Mouse (Mus musculus): Measurements from ENCODE around the gene Minpp1. TPM values are rescaled to one million over a fixed set of nuclear protein-coding genes. Genes with fewer than 3 reads are reported as not detected.
"Not testable (repeated sequence)": the region's sequence is repeated elsewhere in the genome, so short reads cannot be mapped to it uniquely, and the experiment has no call there.

Minpp1 gene
- polyA plus RNA-seq, 1 experiment from 2014 or later: 74.4 TPM

GRCm38 (mm10) chr19:32486106-32486724 is 646 bp downstream of the Minpp1 start:
- H3K36me3 ChIP-seq (ENCODE audit: insufficient read depth, low read length); H3K9me3 ChIP-seq (ENCODE audit: low read length); H3K27me3 ChIP-seq (ENCODE audit: insufficient read depth, low read length): not testable (repeated sequence)
- Histone ChIP-seq H3K4me3 (ENCODE audit: low read length) (peak overlapping the region; percentile 83), H3K4me1 (ENCODE audit: insufficient read depth, low read length) (peaks cover 24% of the 10 kb centered on the region), H3K9ac (replicated peaks; ENCODE audit: low read length) (peak overlapping the region; percentile 78), H3K4me2 (replicated peaks; ENCODE audit: low read depth, low read length) (peak overlapping the region; percentile 64), H3K27ac (ENCODE audit: low read length) (peak overlapping the region; percentile 88)
- ATAC-seq (ENCODE audit: low FRiP score, low TSS enrichment): peak; percentile 92
- WGBS: under 1% methylated on average over 38 of the region's 47 CpGs

- peak overlapping the region; percentile 64 for H3K4me2 ChIP-seq (replicated peaks; ENCODE audit: low read depth, low read length)
- H3K9me3 ChIP-seq (ENCODE audit: low read length): no peaks in the 10 kb centered on the region
- no peaks in the 10 kb centered on the region for H3K27me3 ChIP-seq (ENCODE audit: insufficient read depth, low read length)
- WGBS: 83% methylated on average over 8 of the region's 8 CpGs
- H3K36me3 ChIP-seq (ENCODE audit: insufficient read depth, low read length): peaks cover 5% of the 10 kb centered on the region; the same call in 1 of the 2 replicates
- peak overlapping the region; percentile 83; the same call in 1 of the 2 replicates for H3K4me3 ChIP-seq (ENCODE audit: low read length)
- peak overlapping the region; percentile 31; the same call in 1 of the 2 replicates for H3K9ac ChIP-seq (replicated peaks; ENCODE audit: low read length)
- no peak for ATAC-seq (ENCODE audit: low FRiP score, low TSS enrichment)
- peaks cover 24% of the 10 kb centered on the region for H3K4me1 ChIP-seq (ENCODE audit: insufficient read depth, low read length)
- no peak overlapping the region for H3K27ac ChIP-seq (ENCODE audit: low read length)
Observed at GRCm38 (mm10) chr19:32487595-32488255, 2.2 kb downstream of the Minpp1 start.

GRCm38 (mm10) chr19:32489166-32489895 is 3.8 kb downstream of the Minpp1 start:
- H3K27ac ChIP-seq (ENCODE audit: low read length): no peak overlapping the region
- H3K9me3 ChIP-seq (ENCODE audit: low read length): no peaks in the 10 kb centered on the region
- H3K36me3 ChIP-seq (ENCODE audit: insufficient read depth, low read length): peaks cover 9% of the 10 kb centered on the region
- ATAC-seq (ENCODE audit: low FRiP score, low TSS enrichment): no peak
- H3K4me2 ChIP-seq (replicated peaks; ENCODE audit: low read depth, low read length): no peak overlapping the region
- peaks cover 24% of the 10 kb centered on the region for H3K4me1 ChIP-seq (ENCODE audit: insufficient read depth, low read length)
- H3K27me3 ChIP-seq (ENCODE audit: insufficient read depth, low read length): no peaks in the 10 kb centered on the region
- WGBS: 93% methylated on average over 12 of the region's 12 CpGs
- H3K9ac ChIP-seq (replicated peaks; ENCODE audit: low read length): no peak overlapping the region
- H3K4me3 ChIP-seq (ENCODE audit: low read length): no peak overlapping the region

GRCm38 (mm10) chr19:32490976-32491375 is 5.4 kb downstream of the Minpp1 start:
- H3K4me1 ChIP-seq (ENCODE audit: insufficient read depth, low read length): peaks cover 21% of the 10 kb centered on the region
- H3K9ac ChIP-seq (replicated peaks; ENCODE audit: low read length): no peak overlapping the region
- no peak overlapping the region for H3K27ac ChIP-seq (ENCODE audit: low read length)
- 87% methylated on average over 2 of the region's 2 CpGs for WGBS
- no peaks in the 10 kb centered on the region for H3K27me3 ChIP-seq (ENCODE audit: insufficient read depth, low read length)
- no peak overlapping the region for H3K4me2 ChIP-seq (replicated peaks; ENCODE audit: low read depth, low read length)
- no peak for ATAC-seq (ENCODE audit: low FRiP score, low TSS enrichment)
- H3K9me3 ChIP-seq (ENCODE audit: low read length): no peaks in the 10 kb centered on the region
- peaks cover 19% of the 10 kb centered on the region for H3K36me3 ChIP-seq (ENCODE audit: insufficient read depth, low read length)
- no peak overlapping the region for H3K4me3 ChIP-seq (ENCODE audit: low read length)

- no peak overlapping the region for H3K4me2 ChIP-seq (replicated peaks; ENCODE audit: low read depth, low read length)
- 94% methylated on average over 3 of the region's 3 CpGs for WGBS
- H3K36me3 ChIP-seq (ENCODE audit: insufficient read depth, low read length): peaks cover 19% of the 10 kb centered on the region
- no peak overlapping the region for H3K9ac ChIP-seq (replicated peaks; ENCODE audit: low read length)
- peaks cover 13% of the 10 kb centered on the region for H3K4me1 ChIP-seq (ENCODE audit: insufficient read depth, low read length)
- ATAC-seq (ENCODE audit: low FRiP score, low TSS enrichment): no peak
- H3K27me3 ChIP-seq (ENCODE audit: insufficient read depth, low read length): no peaks in the 10 kb centered on the region
- no peak overlapping the region for H3K27ac ChIP-seq (ENCODE audit: low read length)
- no peaks in the 10 kb centered on the region for H3K9me3 ChIP-seq (ENCODE audit: low read length)
- no peak overlapping the region for H3K4me3 ChIP-seq (ENCODE audit: low read length)
Observed at GRCm38 (mm10) chr19:32492339-32492738, 6.8 kb downstream of the Minpp1 start.

GRCm38 (mm10) chr19:32492981-32493380 is 7.4 kb downstream of the Minpp1 start:
- ATAC-seq (ENCODE audit: low FRiP score, low TSS enrichment): no peak
- H3K4me2 ChIP-seq (replicated peaks; ENCODE audit: low read depth, low read length): no peak overlapping the region
- WGBS: 91% methylated on average over 5 of the region's 5 CpGs
- no peaks in the 10 kb centered on the region for H3K9me3 ChIP-seq (ENCODE audit: low read length)
- no peaks in the 10 kb centered on the region for H3K27me3 ChIP-seq (ENCODE audit: insufficient read depth, low read length)
- peaks cover 7% of the 10 kb centered on the region; the same call in 1 of the 2 replicates for H3K4me1 ChIP-seq (ENCODE audit: insufficient read depth, low read length)
- no peak overlapping the region for H3K27ac ChIP-seq (ENCODE audit: low read length)
- H3K4me3 ChIP-seq (ENCODE audit: low read length): no peak overlapping the region
- peaks cover 19% of the 10 kb centered on the region for H3K36me3 ChIP-seq (ENCODE audit: insufficient read depth, low read length)
- no peak overlapping the region for H3K9ac ChIP-seq (replicated peaks; ENCODE audit: low read length)

- H3K4me1 ChIP-seq (ENCODE audit: insufficient read depth, low read length): 0 out of 2 replicates have a peak, but pooled peaks cover 7% of the 10 kb centered on the region
- ATAC-seq (ENCODE audit: low FRiP score, low TSS enrichment): no peak
Observed at GRCm38 (mm10) chr19:32493471-32493870, 7.9 kb downstream of the Minpp1 start.

GRCm38 (mm10) chr19:32494611-32495010 is 9.0 kb downstream of the Minpp1 start:
- no peaks in the 10 kb centered on the region for H3K27me3 ChIP-seq (ENCODE audit: insufficient read depth, low read length)
- peak; percentile 63 for ATAC-seq (ENCODE audit: low FRiP score, low TSS enrichment)
- H3K9ac ChIP-seq (replicated peaks; ENCODE audit: low read length): no peak overlapping the region
- H3K27ac ChIP-seq (ENCODE audit: low read length): no peak overlapping the region
- H3K4me3 ChIP-seq (ENCODE audit: low read length): no peak overlapping the region
- no peaks in the 10 kb centered on the region for H3K9me3 ChIP-seq (ENCODE audit: low read length)
- 0 out of 2 replicates have a peak, but pooled peaks cover 7% of the 10 kb centered on the region for H3K4me1 ChIP-seq (ENCODE audit: insufficient read depth, low read length)
- peaks cover 24% of the 10 kb centered on the region for H3K36me3 ChIP-seq (ENCODE audit: insufficient read depth, low read length)
- 60% methylated on average over 13 of the region's 13 CpGs for WGBS
- H3K4me2 ChIP-seq (replicated peaks; ENCODE audit: low read depth, low read length): no peak overlapping the region

More at GRCm38 (mm10) chr19:32493471-32493870, 7.9 kb downstream of the Minpp1 start:
- no peak overlapping the region for H3K27ac ChIP-seq (ENCODE audit: low read length)
- 63% methylated on average over 8 of the region's 8 CpGs for WGBS
- H3K36me3 ChIP-seq (ENCODE audit: insufficient read depth, low read length): peaks cover 19% of the 10 kb centered on the region
- no peak overlapping the region for H3K4me3 ChIP-seq (ENCODE audit: low read length)
- no peaks in the 10 kb centered on the region for H3K27me3 ChIP-seq (ENCODE audit: insufficient read depth, low read length)
- H3K9ac ChIP-seq (replicated peaks; ENCODE audit: low read length): no peak overlapping the region
- no peak overlapping the region for H3K4me2 ChIP-seq (replicated peaks; ENCODE audit: low read depth, low read length)
- no peaks in the 10 kb centered on the region for H3K9me3 ChIP-seq (ENCODE audit: low read length)

- Histone ChIP-seq H3K27ac (ENCODE audit: low read length) (no peak overlapping the region), H3K9me3 (ENCODE audit: low read length) (no peaks in the 10 kb centered on the region), H3K4me2 (replicated peaks; ENCODE audit: low read depth, low read length) (no peak overlapping the region), H3K4me1 (ENCODE audit: insufficient read depth, low read length) (0 out of 2 replicates have a peak, but pooled peaks cover 7% of the 10 kb centered on the region), H3K4me3 (ENCODE audit: low read length) (no peak overlapping the region), H3K27me3 (ENCODE audit: insufficient read depth, low read length) (no peaks in the 10 kb centered on the region), H3K9ac (replicated peaks; ENCODE audit: low read length) (no peak overlapping the region), H3K36me3 (ENCODE audit: insufficient read depth, low read length) (peaks cover 24% of the 10 kb centered on the region)
- WGBS: 90% methylated on average over 11 of the region's 11 CpGs
- ATAC-seq (ENCODE audit: low FRiP score, low TSS enrichment): no peak
Observed at GRCm38 (mm10) chr19:32495034-32495433, 9.5 kb downstream of the Minpp1 start.

Measured in kidney, embryonic 16.5 days (tissue).